Mouse (Mus musculus): Measurements from ENCODE around the gene Akip1. TPM values are rescaled to one million over a fixed set of nuclear protein-coding genes. Genes with fewer than 3 reads are reported as not detected.

Akip1 gene
- polyA plus RNA-seq (2012; rRNA removed) = 8.2 and 9.3 TPM in 2 replicates

GRCm38 (mm10) chr7:109703190-109704015 lies at the start of gene Akip1, which contains the start of gene St5:
Akip1 (plus strand) TSS chr7:109703690.
St5 (minus strand) TSS chr7:109703605.

GRCm38 (mm10) chr7:109723697-109724096 lies 20.2 kb downstream of the Akip1 start, which contains the start of gene BC051019:
BC051019 (minus strand) TSS chr7:109723850.

GRCm38 (mm10) chr7:109731626-109732025 lies 28.1 kb downstream of the Akip1 start, which contains the start of gene Ascl3:
Ascl3 (minus strand) TSS chr7:109731726.

GRCm38 (mm10) chr7:109752008-109752925 lies 48.8 kb downstream of the Akip1 start, which contains the start of gene Tmem9b:
Tmem9b (minus strand) TSS chr7:109752875.

Other genes with a start within 250 kb of the Akip1 start
- 0.07 TPM in 2 replicates for gene Trim66, start 195.6 kb upstream of the Akip1 start, polyA plus RNA-seq (2012; rRNA removed)
- 369 and 454 TPM in 2 replicates for gene Rpl27a, start 184.5 kb upstream of the Akip1 start, polyA plus RNA-seq (2012; rRNA removed)
- gene St5, start 85 bp upstream of the Akip1 start, polyA plus RNA-seq (2012; rRNA removed) = 46.7 and 55.8 TPM in 2 replicates
- 0.51 and 0.95 TPM in 2 replicates for gene BC051019, start 20.2 kb downstream of the Akip1 start, polyA plus RNA-seq (2012; rRNA removed)
- gene Ascl3, start 28.0 kb downstream of the Akip1 start, polyA plus RNA-seq (2012; rRNA removed) = 0.56 and 0.61 TPM in 2 replicates
- 42.9 and 54.3 TPM in 2 replicates for gene Tmem9b, start 49.2 kb downstream of the Akip1 start, polyA plus RNA-seq (2012; rRNA removed)
- 0.09 and 0.17 TPM in 2 replicates for gene Nrip3, start 78.3 kb downstream of the Akip1 start, polyA plus RNA-seq (2012; rRNA removed)
- gene Scube2, start 162.0 kb downstream of the Akip1 start, polyA plus RNA-seq (2012; rRNA removed) = 2.2 and 2.4 TPM in 2 replicates

Data from colon, adult 2 months (tissue).